Mouse (Mus musculus): ENCODE data around the gene Trmt1.

Trmt1 gene

DNA sequence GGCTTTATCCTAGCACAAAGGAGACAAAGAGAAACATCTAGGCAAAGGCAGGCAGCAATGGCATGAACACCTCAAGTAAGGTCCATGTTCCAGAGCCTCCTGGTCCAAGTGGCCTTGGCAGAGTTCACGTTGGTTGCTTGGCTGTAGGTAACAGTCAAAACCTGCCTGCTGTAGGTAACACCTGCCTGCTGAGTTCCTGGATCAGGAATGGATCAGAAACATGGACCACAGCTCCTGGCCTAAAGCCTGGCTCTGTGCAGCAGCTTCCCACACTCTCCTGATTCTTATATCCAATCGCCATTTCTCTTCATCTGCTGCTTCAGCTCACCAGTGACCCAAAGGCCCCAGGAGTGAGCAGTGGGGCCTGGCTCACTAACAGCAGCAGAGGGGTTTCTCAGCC lies 48.6 kb downstream of the Trmt1 start:
- no peak for DNase-seq

DNA sequence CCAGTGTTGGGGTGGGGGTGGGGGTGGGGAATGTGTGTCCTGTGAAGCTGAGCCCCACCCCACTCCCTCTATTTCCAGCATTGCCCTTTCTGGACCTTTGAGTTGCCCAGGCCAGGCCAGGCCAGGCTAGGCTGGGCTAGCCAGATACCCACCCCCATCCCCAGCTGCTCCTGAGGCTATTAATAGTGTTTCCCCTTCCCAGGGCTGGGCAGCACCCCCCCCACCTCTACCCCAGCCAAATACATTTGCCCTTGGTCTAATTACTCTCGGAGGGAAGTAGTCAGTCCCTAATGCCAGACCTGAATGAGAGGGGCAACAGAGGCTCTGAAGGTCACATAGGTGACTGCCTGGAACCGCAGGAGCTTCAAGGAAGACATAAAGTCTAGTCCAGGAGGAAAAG lies 49.5 kb downstream of the Trmt1 start:
- DNase-seq = no peak

DNA sequence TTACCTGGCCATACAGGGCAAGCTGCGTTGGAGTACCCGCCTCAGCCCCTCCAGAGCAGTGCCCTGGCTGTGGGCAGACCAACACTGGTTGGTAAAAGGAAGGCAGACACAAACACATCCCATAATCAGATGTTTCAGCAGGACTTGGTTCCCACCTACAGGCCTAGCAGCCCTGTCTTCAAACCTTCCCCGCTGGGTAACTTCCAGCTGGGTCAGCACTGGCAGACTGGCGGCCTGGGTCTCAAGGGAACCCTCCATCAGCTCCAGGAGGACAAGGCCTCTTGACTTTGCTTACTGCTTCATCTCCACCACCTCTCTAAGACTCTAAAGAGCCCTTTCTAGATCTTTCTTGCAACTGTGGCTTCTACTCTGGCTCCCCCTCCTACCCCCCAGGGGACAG lies 50.4 kb downstream of the Trmt1 start:
- no peak for DNase-seq

- DNase-seq = peak; percentile 85
Measured at GRCm38 (mm10) chr8:84737608-84738007, 51.5 kb downstream of the Trmt1 start.

DNA sequence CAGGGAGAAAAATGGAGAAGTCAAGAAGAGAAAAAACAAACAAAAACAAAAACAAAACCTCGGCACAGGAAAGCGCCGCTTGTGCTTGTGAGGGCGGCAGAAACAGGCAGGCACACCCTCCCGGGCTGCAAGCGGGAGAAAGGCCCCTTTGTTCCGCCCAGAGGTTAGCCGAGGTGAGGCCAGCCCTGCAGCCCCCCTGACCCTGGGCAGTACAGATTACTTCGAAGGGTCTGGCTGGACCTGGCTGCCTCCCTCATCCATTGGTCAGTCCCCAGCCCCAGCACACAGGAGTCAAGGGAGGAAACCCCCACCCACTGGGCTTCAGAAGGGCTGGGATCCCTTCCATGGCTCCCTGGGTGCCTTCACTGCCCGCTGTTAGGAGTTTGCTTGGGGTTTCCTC lies 52.2 kb downstream of the Trmt1 start:
- DNase-seq = no peak

DNA sequence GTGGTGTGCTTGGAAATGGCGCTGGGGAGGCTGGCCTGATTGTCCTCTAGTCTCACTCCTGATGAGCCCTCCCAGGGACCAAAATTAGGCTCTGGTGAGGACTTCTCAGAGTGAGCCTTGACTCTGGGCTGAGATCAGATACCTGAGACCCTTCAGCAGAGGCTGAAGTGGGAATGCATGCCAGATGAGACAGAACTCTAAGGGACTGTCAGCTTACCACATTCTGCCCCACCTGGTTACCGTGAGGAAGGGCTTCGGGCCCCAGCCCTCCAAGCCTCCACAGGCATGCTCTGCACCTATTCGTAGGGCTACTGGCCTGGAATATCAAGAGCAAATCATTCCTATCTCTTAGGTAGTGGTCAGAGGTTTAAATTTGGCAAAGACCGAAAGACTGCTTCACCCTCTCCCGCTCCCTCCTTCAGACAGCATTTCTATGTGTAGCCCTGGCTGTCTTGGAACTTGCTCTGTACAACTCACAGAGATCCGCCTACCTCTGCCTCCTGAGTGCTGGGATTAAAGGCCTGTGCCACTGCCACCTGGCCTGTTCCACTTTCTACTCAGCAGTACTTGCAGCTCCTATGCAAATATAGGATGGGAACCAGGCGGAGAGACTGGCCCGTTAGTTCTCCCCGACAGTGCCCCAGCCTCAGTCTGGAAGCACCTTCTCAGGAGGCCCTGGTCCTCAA lies 52.8 kb downstream of the Trmt1 start:
- DNase-seq = no peak

GRCm38 (mm10) chr8:84739401-84739742 lies 53.3 kb downstream of the Trmt1 start:
- no peak for DNase-seq

DNA sequence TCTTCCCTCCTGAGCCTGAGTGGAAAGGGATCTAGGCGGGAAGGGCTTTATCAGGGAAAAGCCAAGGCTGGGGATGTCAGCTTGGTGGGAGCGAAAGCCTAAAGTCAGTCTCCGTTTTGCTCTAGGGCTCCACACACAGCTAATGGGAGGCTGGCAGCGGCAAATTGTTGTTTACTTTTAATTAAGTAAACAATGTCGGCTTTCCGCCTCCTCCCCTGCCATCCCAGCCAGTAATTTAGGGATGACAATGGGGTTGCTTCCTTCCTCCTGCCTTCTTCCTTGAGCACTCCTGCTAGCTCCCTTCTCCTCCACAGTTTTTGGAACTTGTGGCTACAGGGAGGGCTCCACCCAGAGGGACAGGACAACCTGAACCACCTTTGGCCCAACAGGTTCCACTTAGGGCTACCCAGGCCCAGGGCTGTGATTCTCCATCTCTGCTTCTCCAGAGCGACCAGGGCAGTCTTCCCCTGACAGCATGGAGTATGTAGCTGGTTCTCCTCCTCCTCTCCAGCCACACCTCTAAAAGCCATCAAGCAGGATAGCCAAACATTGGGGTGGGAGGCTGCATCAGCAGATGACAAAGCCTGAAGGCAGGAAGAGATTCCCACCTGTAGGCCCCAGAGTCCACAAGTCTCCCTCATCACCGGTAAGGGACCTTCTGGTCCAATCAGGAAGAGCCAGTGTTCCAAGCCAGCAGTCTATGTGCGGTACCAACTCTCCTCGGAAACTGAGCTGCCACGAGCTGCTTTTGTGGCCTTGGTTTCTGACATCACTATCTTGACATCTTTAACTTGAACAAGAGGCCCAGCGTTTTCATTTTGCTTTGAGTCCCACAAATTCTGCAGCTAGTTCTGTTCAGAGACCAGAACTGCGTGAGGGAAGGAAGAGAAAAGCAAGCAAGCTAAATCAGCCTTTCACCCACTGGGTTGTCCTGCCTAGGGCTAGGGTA lies 55.1 kb downstream of the Trmt1 start:
- DNase-seq = no peak

- no peak for DNase-seq
Measured at GRCm38 (mm10) chr8:84742171-84743053, 56.3 kb downstream of the Trmt1 start.

- DNase-seq = no peak
Measured at GRCm38 (mm10) chr8:84743054-84743415, 56.9 kb downstream of the Trmt1 start.

DNA sequence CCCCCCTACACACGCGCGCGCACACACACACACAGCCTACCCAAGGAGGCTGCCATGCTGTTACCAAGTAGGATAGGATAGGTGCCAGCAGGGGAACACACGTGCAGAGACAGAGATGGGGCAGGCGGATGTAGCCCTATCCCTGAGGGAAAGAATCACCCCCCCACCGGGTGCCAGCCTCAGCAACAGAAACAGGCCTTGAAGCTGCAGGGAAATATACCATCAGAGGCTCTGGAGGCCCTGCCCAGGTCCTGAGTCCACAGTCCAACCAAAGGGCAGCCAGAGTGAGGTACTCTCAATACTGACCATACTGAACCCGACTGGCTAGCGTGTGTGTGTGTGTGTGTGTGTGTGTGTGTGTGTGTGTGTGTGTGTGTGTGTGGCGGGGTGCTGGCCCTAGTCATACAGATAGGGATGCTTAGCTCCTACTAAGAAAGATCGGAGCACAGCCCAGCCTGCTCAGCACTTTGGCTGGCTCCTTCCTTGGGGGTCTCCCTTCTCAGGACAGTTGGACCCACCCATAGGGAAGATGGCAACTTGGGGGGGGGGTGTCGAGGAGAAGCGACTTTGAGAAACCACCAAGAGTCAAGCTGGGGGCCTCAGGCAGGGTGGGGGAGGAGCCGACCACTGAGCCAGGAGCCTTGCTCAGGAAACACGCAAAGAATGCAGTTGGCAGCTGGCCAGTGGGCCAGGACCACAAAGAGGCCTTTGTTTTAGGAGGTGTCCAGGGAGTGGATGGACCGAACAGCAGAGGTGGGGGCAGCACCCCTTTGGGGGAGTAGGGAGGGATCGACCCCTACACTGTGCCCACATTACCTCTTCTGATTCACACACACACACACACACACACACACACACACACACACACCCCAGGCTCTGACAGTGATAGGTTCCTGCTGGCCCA lies 57.7 kb downstream of the Trmt1 start:
- DNase-seq = no peak

DNA sequence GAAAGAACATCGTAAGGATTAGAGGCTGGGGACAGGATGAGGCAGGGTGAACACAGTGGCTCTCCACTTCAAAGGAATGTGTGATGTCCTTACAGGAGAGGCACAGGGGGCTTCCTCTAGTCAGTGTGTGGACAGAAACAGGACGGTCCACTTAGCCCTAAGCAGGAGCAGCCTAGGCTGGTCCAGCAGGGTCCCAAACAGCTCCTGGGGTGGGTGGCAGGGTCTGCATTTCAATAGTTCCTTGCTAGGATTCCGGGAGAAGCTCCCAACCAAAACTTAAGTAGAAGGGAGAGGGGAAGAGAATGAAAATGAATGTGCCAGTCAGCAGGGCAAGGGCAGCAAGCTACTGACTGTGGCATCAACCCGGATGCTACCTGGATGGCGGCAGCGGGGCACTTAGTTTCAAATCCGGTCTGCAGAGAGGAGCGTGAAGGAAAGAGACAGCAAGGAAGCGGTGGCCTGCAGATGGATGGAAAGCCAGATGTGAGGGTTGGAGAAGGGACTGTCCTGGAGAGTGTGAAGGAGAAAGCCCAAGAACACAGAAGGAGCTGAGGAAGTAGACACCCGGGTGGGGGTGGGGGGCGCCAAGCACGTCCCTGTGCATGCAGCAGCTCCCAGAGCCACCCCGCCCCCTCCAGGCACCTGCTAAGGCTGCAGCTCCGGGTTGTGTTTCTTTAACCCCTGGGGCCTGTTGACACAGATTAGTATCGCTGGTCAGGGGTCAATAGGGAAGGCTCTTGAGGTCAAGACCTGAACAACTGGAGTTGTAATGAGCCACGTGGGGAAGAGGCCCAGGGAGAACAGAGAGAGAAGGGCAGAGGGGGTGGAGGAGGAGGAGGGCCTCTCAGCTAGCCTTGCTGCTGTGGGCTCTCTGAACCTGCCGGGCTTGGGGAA lies 59.2 kb downstream of the Trmt1 start:
- DNase-seq = no peak

Measured in cerebellum, adult 8-10 months (tissue).